18 mouse cellular contexts compared by ENCODE assay signal in genomic region chrX:7197833-7198232, GRCm38 (mm10).
"Had no signal": no experiment of that assay in that cellular context is flagged by ENCODE, and none has a peak within 500 bp of the region (broad histone marks: within the 10 kb centered on the region; RNA-seq: fewer than 3 reads in every experiment).

No protein-coding gene starts in this region.

- H3K9ac ChIP-seq: limb, embryonic 12.5 days; liver, embryonic 14.5 days; lung, embryonic 14.5 days; neural tube, embryonic 12.5 days; stomach, embryonic 15.5 days had no signal

- H3K4me3 ChIP-seq: limb, embryonic 12.5 days; myocyte; neural tube, embryonic 12.5 days; stomach, embryonic 15.5 days had no signal

- H3K36me3 ChIP-seq: limb, embryonic 12.5 days; neural tube, embryonic 12.5 days; stomach, embryonic 15.5 days had no signal

- H3K27ac ChIP-seq: kidney, postnatal 0 days; limb, embryonic 12.5 days; liver, embryonic 14.5 days; neural tube, embryonic 12.5 days; stomach, embryonic 15.5 days had no signal

- H3K9me3 ChIP-seq: limb, embryonic 12.5 days; neural tube, embryonic 12.5 days; stomach, embryonic 15.5 days had no signal

- H3K27me3 ChIP-seq: limb, embryonic 12.5 days; neural tube, embryonic 12.5 days; stomach, embryonic 15.5 days had no signal

- DNase-seq: kidney, adult 9 months; kidney, postnatal 36 days; layer of hippocampus, adult 9-11 months; layer of hippocampus, postnatal 36 days; lung, embryonic 14.5 days; midbrain, embryonic 14.5 days; retina, postnatal 1 day; right cerebral cortex, postnatal 14 days; thymus, adult 2 months; thymus, postnatal 25 days had no signal

- H3K4me1 ChIP-seq: neural tube, embryonic 12.5 days; stomach, embryonic 15.5 days had no signal

- ATAC-seq: hindbrain, embryonic 16.5 days; inflammation-experienced regulatory T-cells, adult 6 months had no signal

- H3K4me2 ChIP-seq: limb, embryonic 12.5 days; lung, embryonic 14.5 days; neural tube, embryonic 12.5 days; stomach, embryonic 15.5 days had no signal
